22 mouse cellular contexts compared by ENCODE assay signal in genomic region chr9:71753981-71754380, GRCm38 (mm10). TPM values are rescaled to one million over a fixed set of nuclear protein-coding genes. Genes with fewer than 3 reads are reported as not detected.
A peak's percentile ranks its signal among the peaks of the same experiment; 100 is the strongest.
DNase-seq lines count a peak whose midpoint lies in the region; ATAC-seq and TF ChIP-seq lines count a peak whose summit lies in the region.
"Had no signal": no experiment of that assay in that cellular context is flagged by ENCODE, and none has a peak within 500 bp of the region (broad histone marks: within the 10 kb centered on the region; RNA-seq: fewer than 3 reads in every experiment).

No protein-coding gene starts in this region.

- peak overlapping the region; percentile 67; the same call in 1 of the 2 replicates for H3K27ac ChIP-seq in heart, embryonic 10.5 days
- 0 out of 2 replicates have a peak overlapping the region, but pooled peaks have one; percentile 16 for H3K27ac ChIP-seq in lung, embryonic 15.5 days
- H3K27ac ChIP-seq in embryonic facial prominence, embryonic 12.5 days: peak overlapping the region; percentile 69
- peak overlapping the region; percentile 84 for H3K27ac ChIP-seq in limb, embryonic 13.5 days
- H3K27ac ChIP-seq: forebrain, embryonic 13.5 days; macrophage; midbrain, embryonic 10.5 days had no signal

- no peaks in the 10 kb centered on the region for H3K9me3 ChIP-seq in heart, embryonic 10.5 days
- H3K9me3 ChIP-seq in lung, embryonic 15.5 days: no peaks in the 10 kb centered on the region
- H3K9me3 ChIP-seq in embryonic facial prominence, embryonic 12.5 days: no peaks in the 10 kb centered on the region
- H3K9me3 ChIP-seq in limb, embryonic 13.5 days: no peaks in the 10 kb centered on the region
- H3K9me3 ChIP-seq: forebrain, embryonic 13.5 days; midbrain, embryonic 10.5 days had no signal

- TF ChIP-seq POLR2A in lung, adult 2 months (IDR thresholded peaks at IDR 0.05; ENCODE audit: borderline replicate concordance, extremely low read depth, low read depth, low read length): no peak

- H3K4me1 ChIP-seq in heart, embryonic 10.5 days: peaks cover 79% of the 10 kb centered on the region
- peaks cover 57% of the 10 kb centered on the region for H3K4me1 ChIP-seq in lung, embryonic 15.5 days
- peaks cover 9% of the 10 kb centered on the region for H3K4me1 ChIP-seq in lung, adult 2 months (ENCODE audit: control insufficient read depth, insufficient read depth, low read length)
- peaks cover 30% of the 10 kb centered on the region for H3K4me1 ChIP-seq in embryonic facial prominence, embryonic 12.5 days
- peaks cover 42% of the 10 kb centered on the region for H3K4me1 ChIP-seq in limb, embryonic 13.5 days

- intact Hi-C loops in heart, postnatal 36 days (cut with DNase I): no loop called here

- H3K36me3 ChIP-seq in heart, embryonic 10.5 days: peaks cover 4% of the 10 kb centered on the region; the same call in 1 of the 2 replicates
- H3K36me3 ChIP-seq in lung, embryonic 15.5 days: no peaks in the 10 kb centered on the region
- no peaks in the 10 kb centered on the region for H3K36me3 ChIP-seq in embryonic facial prominence, embryonic 12.5 days
- H3K36me3 ChIP-seq in limb, embryonic 13.5 days: no peaks in the 10 kb centered on the region
- H3K36me3 ChIP-seq: midbrain, embryonic 10.5 days had no signal

- H3K27me3 ChIP-seq in heart, embryonic 10.5 days (ENCODE audit: insufficient read depth, poor library complexity, severe bottlenecking): no peaks in the 10 kb centered on the region
- H3K27me3 ChIP-seq in lung, embryonic 15.5 days: no peaks in the 10 kb centered on the region
- H3K27me3 ChIP-seq in embryonic facial prominence, embryonic 12.5 days: no peaks in the 10 kb centered on the region
- H3K27me3 ChIP-seq in limb, embryonic 13.5 days: no peaks in the 10 kb centered on the region
- H3K27me3 ChIP-seq: Patski had no signal

- no peak overlapping the region for H3K9ac ChIP-seq in lung, embryonic 15.5 days
- no peak overlapping the region for H3K9ac ChIP-seq in embryonic facial prominence, embryonic 12.5 days
- H3K9ac ChIP-seq in limb, embryonic 13.5 days: no peak overlapping the region
- H3K9ac ChIP-seq: forebrain, embryonic 13.5 days had no signal

- WGBS in heart, embryonic 10.5 days: 42% methylated on average over 4 of the region's 4 CpGs
- WGBS in lung, embryonic 15.5 days: 33% methylated on average over 4 of the region's 4 CpGs
- WGBS in lung, adult 2 months: 62% methylated on average over 4 of the region's 4 CpGs
- WGBS in embryonic facial prominence, embryonic 12.5 days: 38% methylated on average over 4 of the region's 4 CpGs
- 37% methylated on average over 4 of the region's 4 CpGs for WGBS in limb, embryonic 13.5 days

- no peak for TF ChIP-seq CTCF in lung, adult 2 months (IDR thresholded peaks at IDR 0.05; ENCODE audit: insufficient read depth, low read length)

- no peak; the same call in 1 of the 2 replicates for ATAC-seq in lung, embryonic 15.5 days (ENCODE audit: borderline replicate concordance, extremely low read depth, low FRiP score, low TSS enrichment)
- ATAC-seq in embryonic facial prominence, embryonic 12.5 days (ENCODE audit: insufficient number of reproducible peaks, insufficient read depth, low FRiP score, low TSS enrichment): no peak
- ATAC-seq in limb, embryonic 13.5 days (ENCODE audit: low FRiP score, low read depth): no peak; the same call in 1 of the 2 replicates
- ATAC-seq: CD4-positive, CD25-positive, alpha-beta regulatory T cell, adult 4 months; forebrain, embryonic 13.5 days; hindbrain, embryonic 16.5 days; Patski had no signal

- H3K4me3 ChIP-seq in heart, embryonic 10.5 days: no peak overlapping the region
- no peak overlapping the region for H3K4me3 ChIP-seq in lung, embryonic 15.5 days
- no peak overlapping the region for H3K4me3 ChIP-seq in lung, adult 2 months (replicated peaks; ENCODE audit: extremely low read depth, low read depth, low read length)
- H3K4me3 ChIP-seq in embryonic facial prominence, embryonic 12.5 days: no peak overlapping the region
- H3K4me3 ChIP-seq in limb, embryonic 13.5 days: no peak overlapping the region
- H3K4me3 ChIP-seq: erythroblast, embryonic 14.5 days; forebrain, embryonic 13.5 days; midbrain, embryonic 10.5 days had no signal

- no peak for DNase-seq in heart, embryonic 10.5 days (ENCODE audit: low spot score)
- DNase-seq in heart, postnatal 36 days: no peak
- DNase-seq in lung, adult 2 months: no peak
- no peak for DNase-seq in thymus, adult 18-20 months
- no peak for DNase-seq in frontal cortex, postnatal 25 days (ENCODE audit: low spot score in 2 of 2)
- DNase-seq: adrenal gland, adult 8-10 months; cerebellum, postnatal 10 days; gastrocnemius, postnatal 14 days; heart, postnatal 10 days; kidney, adult 11 months; thymus, postnatal 25 days had no signal

- H3K4me2 ChIP-seq in lung, embryonic 15.5 days: no peak overlapping the region
- H3K4me2 ChIP-seq in embryonic facial prominence, embryonic 12.5 days (replicated peaks): no peak overlapping the region
- H3K4me2 ChIP-seq in limb, embryonic 13.5 days (replicated peaks): no peak overlapping the region
- H3K4me2 ChIP-seq: forebrain, embryonic 13.5 days; liver, embryonic 11.5 days had no signal

RNA-seq across cellular contexts. Expression of gene Cgnl1, which starts 17.4 kb away (rescaled TPM):
- 43.1 and 60.1 TPM in 2 replicates for polyA plus RNA-seq in heart, embryonic 10.5 days (2016; fragmentation: Nextera tagmentation; extraction: Ambion mirVana)
- 10 to 100 TPM; 31.9 to 38.4 TPM for total RNA-seq in heart, postnatal 36 days (2021)
- polyA plus RNA-seq in lung, embryonic 15.5 days (2015; fragmentation: Nextera tagmentation; extraction: Ambion mirVana): 20.2 and 20.3 TPM in 2 replicates
- 19.3 and 32.9 TPM in 2 replicates for polyA plus RNA-seq in lung, adult 2 months (2012; rRNA removed)
- polyA plus RNA-seq in embryonic facial prominence, embryonic 12.5 days (2016; fragmentation: Nextera tagmentation; extraction: Ambion mirVana): 8.7 and 9.6 TPM in 2 replicates
- 11.3 and 13.6 TPM in 2 replicates for polyA plus RNA-seq in limb, embryonic 13.5 days (2015; fragmentation: Nextera tagmentation; extraction: Ambion mirVana)
- polyA plus RNA-seq: CD4-positive, CD25-positive, alpha-beta regulatory T cell, adult 4 months; erythroblast, embryonic 14.5 days had no signal

Comparison
In these comparisons a context has a peak if more than half of its experiments do, and no peak if none do; other contexts are left out.
1. H3K27ac ChIP-seq: peak in every context shown above with its lines; median percentile 84 in limb, embryonic 13.5 days; 69 in embryonic facial prominence, embryonic 12.5 days; 67 in heart, embryonic 10.5 days; 16 in lung, embryonic 15.5 days.